Mouse (Mus musculus): ENCODE results near the gene Slc25a51. TPM values are rescaled to one million over a fixed set of nuclear protein-coding genes. Genes with fewer than 3 reads are reported as not detected.

The Slc25a51 gene
- polyA plus RNA-seq, 1 experiment from 2014 or later = 81.0 TPM

DNA sequence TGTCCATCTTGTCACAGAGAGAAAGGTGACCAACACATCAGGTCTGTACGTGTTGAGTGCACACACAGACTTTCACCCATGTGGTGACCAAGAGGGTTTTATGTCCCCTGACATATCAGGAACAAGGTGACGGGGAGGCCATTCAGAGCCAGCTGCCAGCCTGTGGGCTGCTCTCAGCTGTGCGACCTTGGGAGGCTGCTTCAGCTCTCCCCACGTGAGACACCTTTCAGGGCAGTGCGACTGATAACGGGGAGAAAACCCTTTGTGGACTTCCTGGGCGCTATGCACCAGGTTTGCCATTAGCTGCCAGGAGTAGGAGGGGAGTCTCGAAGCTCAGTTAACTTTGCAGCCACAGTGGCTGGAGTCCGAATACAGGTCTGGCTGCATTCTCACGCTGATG lies 14.1 kb upstream of the Slc25a51 start:
- H3K4me1 ChIP-seq = peaks cover 24% of the 10 kb centered on the region
- peaks cover 21% of the 10 kb centered on the region for H3K36me3 ChIP-seq
- 77% methylated on average over 10 of the region's 10 CpGs for WGBS (ENCODE audit: insufficient replicate concordance)
- no peak overlapping the region for H3K4me3 ChIP-seq
- H3K27me3 ChIP-seq (replicated peaks) = peaks cover 4% of the 10 kb centered on the region; the same call in 1 of the 2 replicates
- no peaks in the 10 kb centered on the region for H3K9me3 ChIP-seq (replicated peaks)
- no peak overlapping the region for H3K9ac ChIP-seq
- no peak overlapping the region for H3K27ac ChIP-seq
- no peak for ATAC-seq
- no peak overlapping the region for H3K4me2 ChIP-seq

DNA sequence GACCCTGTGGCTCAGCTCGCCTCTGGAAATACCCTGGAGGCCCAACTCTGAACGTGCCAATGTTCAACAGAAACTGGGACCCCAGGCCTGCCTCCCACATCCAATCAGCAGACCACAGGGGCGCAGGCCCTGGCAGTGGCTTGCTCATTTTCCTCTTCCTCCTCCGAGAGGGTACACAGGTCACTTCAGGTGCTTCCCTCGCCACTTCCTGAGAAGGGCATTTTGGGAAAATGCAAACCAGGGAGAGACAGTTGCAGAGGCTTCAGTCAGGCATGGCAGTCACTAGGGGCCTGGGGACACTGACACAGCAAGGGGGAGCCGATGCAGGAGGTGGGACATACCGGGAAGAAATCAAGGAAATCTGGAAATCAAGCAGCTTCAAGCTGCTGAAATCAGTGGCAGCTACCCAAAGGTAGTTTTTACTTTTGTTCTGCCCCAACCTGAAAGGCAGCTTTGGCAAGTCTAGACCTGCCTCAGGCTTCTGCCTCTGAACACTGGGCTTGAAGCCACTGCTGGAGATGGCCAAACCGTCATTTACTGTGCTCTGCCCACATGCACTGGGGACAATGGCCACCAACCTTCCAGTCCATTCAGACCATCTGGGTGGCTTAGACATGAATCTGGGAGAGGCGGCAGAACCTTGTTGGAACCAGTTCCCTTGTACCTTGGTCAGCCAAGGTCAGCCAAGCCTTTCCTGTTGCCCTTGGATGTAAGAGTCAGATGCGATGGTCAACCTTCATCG lies 13.1 kb upstream of the Slc25a51 start:
- Histone ChIP-seq H3K9me3 (replicated peaks) (no peaks in the 10 kb centered on the region), H3K4me1 (peaks cover 24% of the 10 kb centered on the region), H3K4me3 (no peak overlapping the region), H3K27ac (no peak overlapping the region), H3K27me3 (replicated peaks) (peaks cover 9% of the 10 kb centered on the region), H3K9ac (no peak overlapping the region), H3K4me2 (no peak overlapping the region), H3K36me3 (peaks cover 21% of the 10 kb centered on the region)
- no peak for ATAC-seq
- 77% methylated on average over 11 of the region's 11 CpGs for WGBS (ENCODE audit: insufficient replicate concordance)

DNA sequence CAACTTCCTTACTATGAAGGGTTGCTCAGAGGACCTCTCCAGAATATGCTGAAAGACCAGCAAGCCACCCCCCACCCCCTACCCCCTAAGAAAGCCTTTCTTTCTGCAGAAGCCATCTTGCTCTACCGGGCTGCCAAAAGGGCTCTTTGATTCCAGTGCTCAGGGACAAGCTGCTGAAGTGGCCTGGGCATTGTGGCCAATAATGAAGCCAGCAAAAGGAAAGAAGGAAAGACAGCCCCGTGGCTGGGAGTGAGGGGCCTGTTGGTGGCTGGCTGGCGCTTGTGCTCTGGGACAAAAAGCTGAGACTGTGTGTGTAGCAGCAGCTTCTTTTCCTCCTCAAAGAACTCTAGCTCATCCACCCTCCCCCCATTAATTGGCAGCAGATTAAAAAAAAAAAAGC lies 12.2 kb upstream of the Slc25a51 start:
- Histone ChIP-seq H3K9me3 (replicated peaks) (no peaks in the 10 kb centered on the region), H3K4me1 (peaks cover 24% of the 10 kb centered on the region), H3K4me2 (no peak overlapping the region), H3K27me3 (replicated peaks) (peaks cover 19% of the 10 kb centered on the region), H3K4me3 (no peak overlapping the region), H3K9ac (0 out of 2 replicates have a peak overlapping the region, but pooled peaks have one; percentile 28), H3K27ac (no peak overlapping the region), H3K36me3 (peaks cover 21% of the 10 kb centered on the region)
- 60% methylated on average over 3 of the region's 3 CpGs for WGBS (ENCODE audit: insufficient replicate concordance)
- ATAC-seq = no peak

DNA sequence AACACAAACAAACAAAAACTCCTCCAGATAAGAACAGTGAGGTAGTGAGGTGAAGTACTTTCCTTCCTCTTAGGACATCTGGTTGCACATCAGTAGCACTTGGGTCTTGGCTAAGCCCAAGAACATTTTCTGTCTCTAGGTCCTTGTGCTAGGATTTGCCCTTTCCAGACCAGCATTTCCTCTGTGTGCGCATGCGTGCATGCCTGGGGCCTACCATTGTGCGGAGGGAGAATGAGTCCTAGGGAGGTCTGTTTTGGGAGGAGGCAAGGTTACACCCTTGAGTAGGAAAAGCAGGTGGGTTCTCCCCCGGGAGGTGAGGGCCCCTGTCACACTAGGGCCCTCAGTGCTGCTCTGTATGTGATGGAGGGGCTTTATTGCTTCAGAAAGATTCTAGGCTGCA lies 10.5 kb upstream of the Slc25a51 start:
- no peak overlapping the region for H3K4me2 ChIP-seq
- H3K4me3 ChIP-seq = no peak overlapping the region
- H3K27me3 ChIP-seq (replicated peaks) = peaks cover 31% of the 10 kb centered on the region
- H3K9ac ChIP-seq = no peak overlapping the region
- no peaks in the 10 kb centered on the region for H3K9me3 ChIP-seq (replicated peaks)
- no peak overlapping the region; the same call in 1 of the 2 replicates for H3K27ac ChIP-seq
- WGBS (ENCODE audit: insufficient replicate concordance) = 81% methylated on average over 4 of the region's 4 CpGs
- H3K36me3 ChIP-seq = peaks cover 18% of the 10 kb centered on the region
- no peak for ATAC-seq
- H3K4me1 ChIP-seq = peaks cover 24% of the 10 kb centered on the region

DNA sequence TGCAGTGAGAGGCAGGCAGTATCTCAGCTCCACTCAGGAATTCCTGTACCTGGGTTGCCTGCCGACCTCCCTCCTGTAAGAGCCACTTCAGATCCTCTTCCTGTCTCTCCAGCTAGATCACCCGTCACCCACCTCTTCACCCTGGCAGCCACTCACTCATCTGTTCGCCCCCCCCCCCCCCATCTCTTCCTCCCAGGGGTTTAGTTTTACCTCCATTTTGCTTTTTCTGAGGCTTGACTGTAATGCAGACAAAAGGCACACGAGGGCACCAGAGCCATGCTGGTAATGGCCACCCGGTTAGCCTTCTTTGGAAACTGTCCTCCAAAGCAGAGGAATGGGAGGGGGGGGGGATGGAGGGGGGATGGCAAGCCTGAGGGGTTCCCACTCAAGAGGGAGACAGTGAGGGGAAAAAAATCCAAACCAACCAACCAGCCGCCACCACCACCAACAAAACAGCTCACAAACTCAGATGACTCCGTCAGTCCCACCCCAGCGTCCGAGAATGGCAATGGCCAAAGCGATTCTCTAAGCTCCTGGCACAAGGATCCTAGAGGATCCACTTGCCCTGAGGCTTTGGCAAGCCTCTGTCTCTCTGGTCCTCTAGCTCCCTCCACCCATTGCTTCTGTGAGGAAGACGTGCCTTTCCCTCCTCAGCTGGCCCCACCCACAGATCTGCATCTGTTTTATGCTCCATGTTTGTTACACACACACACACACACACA lies 9.8 kb upstream of the Slc25a51 start:
- no peak overlapping the region for H3K9ac ChIP-seq
- peaks cover 17% of the 10 kb centered on the region for H3K4me1 ChIP-seq
- H3K9me3 ChIP-seq (replicated peaks) = no peaks in the 10 kb centered on the region
- no peak for ATAC-seq
- peaks cover 31% of the 10 kb centered on the region for H3K27me3 ChIP-seq (replicated peaks)
- WGBS (ENCODE audit: insufficient replicate concordance) = 30% methylated on average over 10 of the region's 11 CpGs
- H3K4me2 ChIP-seq = 0 out of 2 replicates have a peak overlapping the region, but pooled peaks have one; percentile 8
- peaks cover 11% of the 10 kb centered on the region for H3K36me3 ChIP-seq
- H3K27ac ChIP-seq = no peak overlapping the region
- H3K4me3 ChIP-seq = no peak overlapping the region

DNA sequence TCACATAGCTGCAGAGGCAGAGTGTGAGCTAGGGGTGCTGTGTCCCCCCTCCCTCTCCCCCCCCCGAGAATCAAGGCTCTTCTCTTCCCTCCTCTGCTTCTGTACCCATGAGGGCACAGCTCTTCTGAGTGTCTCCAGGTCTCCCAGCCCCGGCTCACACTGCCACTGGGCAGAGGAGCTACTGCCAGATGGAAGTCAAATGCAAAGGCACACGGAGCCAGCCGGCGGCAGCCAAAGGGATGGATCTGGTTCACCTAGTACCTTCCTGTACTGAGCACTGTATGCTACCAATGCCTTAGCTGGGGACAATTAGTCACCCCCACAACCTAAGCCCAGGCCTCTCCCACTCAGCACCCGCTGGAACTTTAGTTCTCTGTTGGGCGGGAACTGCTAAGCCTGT lies 7.7 kb upstream of the Slc25a51 start:
- H3K4me2 ChIP-seq = no peak overlapping the region
- no peak overlapping the region for H3K9ac ChIP-seq
- H3K27me3 ChIP-seq (replicated peaks) = peaks cover 50% of the 10 kb centered on the region
- 52% methylated on average over 7 of the region's 7 CpGs for WGBS (ENCODE audit: insufficient replicate concordance)
- H3K9me3 ChIP-seq (replicated peaks) = no peaks in the 10 kb centered on the region
- no peak overlapping the region for H3K27ac ChIP-seq
- peaks cover 25% of the 10 kb centered on the region for H3K4me1 ChIP-seq
- no peak overlapping the region for H3K4me3 ChIP-seq
- ATAC-seq = no peak
- H3K36me3 ChIP-seq = no peaks in the 10 kb centered on the region

DNA sequence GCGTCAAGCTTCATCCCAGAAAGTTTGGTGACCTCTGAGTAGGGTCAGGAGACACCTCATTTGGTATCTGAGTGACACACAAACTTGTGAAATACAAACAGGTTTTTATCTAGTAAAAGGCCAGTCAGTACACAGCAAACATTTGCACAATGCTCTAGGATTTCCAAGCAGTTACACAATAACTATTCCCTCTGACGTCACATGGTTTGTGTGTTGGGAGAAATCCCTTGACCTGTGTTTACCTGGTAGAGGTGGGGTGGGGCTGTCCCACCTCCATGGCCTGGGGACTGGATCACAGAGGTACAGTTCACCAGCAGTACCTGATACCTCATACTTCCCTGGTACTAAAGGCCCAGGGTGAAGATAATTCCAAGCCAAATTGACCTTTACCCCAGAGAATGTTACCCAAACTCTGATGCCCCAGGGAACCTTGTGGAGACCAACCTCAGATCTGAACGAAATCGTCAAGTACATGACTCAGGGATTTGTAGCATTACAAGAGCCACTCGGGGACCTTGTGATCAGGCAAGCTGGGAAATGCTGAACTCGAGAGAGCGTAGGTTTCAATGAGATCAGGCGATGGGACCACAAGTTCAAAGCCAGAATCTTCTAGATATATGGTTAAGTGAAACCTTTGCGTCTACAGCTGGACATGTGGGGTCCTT lies 5.2 kb upstream of the Slc25a51 start:
- Histone ChIP-seq H3K9me3 (replicated peaks) (no peaks in the 10 kb centered on the region), H3K4me3 (no peak overlapping the region), H3K9ac (no peak overlapping the region), H3K36me3 (no peaks in the 10 kb centered on the region), H3K4me1 (peaks cover 34% of the 10 kb centered on the region), H3K27me3 (replicated peaks) (peaks cover 61% of the 10 kb centered on the region), H3K27ac (no peak overlapping the region), H3K4me2 (no peak overlapping the region)
- ATAC-seq = no peak
- WGBS (ENCODE audit: insufficient replicate concordance) = 65% methylated on average over 9 of the region's 9 CpGs

DNA sequence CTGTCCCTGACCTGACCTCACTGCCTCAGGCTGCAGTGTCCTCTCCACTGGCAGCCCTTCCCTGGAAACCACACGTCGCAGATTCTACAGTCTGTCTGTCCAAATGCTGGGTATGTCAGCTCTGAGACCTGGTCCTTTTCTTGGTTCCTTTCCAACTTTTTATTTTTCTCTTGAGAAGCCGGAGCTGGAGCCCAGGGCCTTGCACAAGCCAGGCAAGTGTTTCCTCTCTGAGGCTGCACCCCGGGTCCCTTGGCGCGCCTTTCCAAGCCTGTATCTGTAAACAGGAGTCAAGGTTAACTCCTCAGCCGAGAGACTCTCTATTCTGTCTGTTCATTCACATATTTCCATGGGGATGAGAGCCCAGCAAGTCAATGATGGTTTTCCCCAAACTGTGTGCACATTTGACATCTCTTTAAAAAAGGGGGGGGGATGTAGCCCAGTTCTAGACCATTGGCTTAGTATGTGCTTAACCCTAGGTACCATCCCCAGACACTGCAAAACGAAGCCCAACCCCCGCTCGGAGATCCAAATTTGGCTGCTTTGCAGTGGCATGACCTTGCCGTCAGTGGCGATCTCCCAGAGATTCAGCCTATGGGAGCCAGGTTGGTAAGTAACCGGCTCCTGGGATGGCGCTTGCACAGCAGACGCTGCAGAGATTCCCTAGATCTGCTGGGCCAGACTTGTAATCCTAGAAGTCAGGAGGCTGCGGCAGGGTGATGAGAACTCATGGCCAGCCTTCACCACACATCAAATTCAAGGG lies 4.0 kb upstream of the Slc25a51 start:
- Histone ChIP-seq H3K27me3 (replicated peaks) (peaks cover 57% of the 10 kb centered on the region), H3K36me3 (no peaks in the 10 kb centered on the region), H3K9me3 (replicated peaks) (no peaks in the 10 kb centered on the region), H3K9ac (no peak overlapping the region), H3K4me2 (no peak overlapping the region), H3K27ac (no peak overlapping the region), H3K4me1 (peaks cover 26% of the 10 kb centered on the region), H3K4me3 (no peak overlapping the region)
- no peak for ATAC-seq
- 72% methylated on average over 16 of the region's 16 CpGs for WGBS (ENCODE audit: insufficient replicate concordance)

DNA sequence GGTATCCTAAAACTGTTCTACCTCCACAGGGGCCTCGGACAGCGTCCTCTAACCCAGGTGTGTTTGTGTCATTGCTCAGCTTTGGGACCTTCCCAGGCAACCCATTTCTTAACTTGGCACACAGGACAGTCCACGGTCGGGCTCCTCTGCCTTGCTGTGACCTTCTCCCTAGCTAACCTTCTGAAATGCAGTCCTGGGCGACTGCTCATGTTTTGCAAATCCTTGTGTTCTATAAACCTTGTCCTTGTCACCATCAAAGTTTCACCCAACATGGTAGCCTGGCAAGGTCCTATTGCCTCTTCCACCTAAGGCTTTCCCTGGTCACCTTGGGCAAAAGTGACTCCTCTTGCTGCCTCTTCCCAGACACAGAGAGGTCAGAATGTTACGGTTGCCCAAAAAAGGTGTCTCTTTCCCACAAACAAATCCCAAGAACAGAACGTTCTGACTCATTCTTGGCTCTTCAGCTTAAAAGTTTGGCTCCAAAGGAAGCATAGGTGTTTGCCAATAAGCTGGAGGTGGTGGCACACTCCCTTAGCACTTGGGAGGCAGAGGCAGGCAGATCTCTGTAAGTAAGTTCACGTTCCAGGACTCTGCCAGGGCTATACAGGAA lies 2.7 kb upstream of the Slc25a51 start:
- H3K36me3 ChIP-seq = peaks cover 3% of the 10 kb centered on the region; the same call in 1 of the 2 replicates
- no peak for ATAC-seq
- no peak overlapping the region for H3K4me3 ChIP-seq
- no peak overlapping the region for H3K9ac ChIP-seq
- 74% methylated on average over 8 of the region's 8 CpGs for WGBS (ENCODE audit: insufficient replicate concordance)
- H3K27me3 ChIP-seq (replicated peaks) = peaks cover 48% of the 10 kb centered on the region
- no peak overlapping the region for H3K27ac ChIP-seq
- H3K9me3 ChIP-seq (replicated peaks) = no peaks in the 10 kb centered on the region
- H3K4me2 ChIP-seq = no peak overlapping the region
- peaks cover 32% of the 10 kb centered on the region for H3K4me1 ChIP-seq

DNA sequence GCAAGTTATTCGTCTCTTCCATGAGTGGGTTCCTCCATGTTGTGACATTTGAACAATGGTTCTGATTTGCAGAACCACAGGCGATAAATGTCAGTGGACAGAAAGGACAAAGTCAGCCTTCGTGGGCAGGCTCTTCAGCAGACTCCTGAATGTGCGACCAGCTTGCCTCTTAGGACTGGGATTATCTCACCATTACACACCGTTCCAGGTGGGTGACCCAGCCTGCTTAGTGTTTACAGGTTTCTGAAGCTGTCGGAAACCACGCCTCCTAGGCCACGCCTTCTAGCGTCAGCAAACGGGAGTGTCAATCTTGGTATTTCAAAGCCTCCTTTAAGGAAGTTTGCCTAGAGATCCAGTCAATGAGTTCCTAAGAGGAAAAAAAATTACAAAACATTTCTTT lies 704 bp upstream of the Slc25a51 start:
- H3K9ac ChIP-seq = peak overlapping the region; percentile 99
- peak overlapping the region; percentile 99 for H3K27ac ChIP-seq
- H3K36me3 ChIP-seq = peaks cover 15% of the 10 kb centered on the region
- H3K4me3 ChIP-seq = peak overlapping the region; percentile 90
- peak overlapping the region; percentile 95 for H3K4me2 ChIP-seq
- H3K4me1 ChIP-seq = peaks cover 48% of the 10 kb centered on the region
- peaks cover 30% of the 10 kb centered on the region for H3K27me3 ChIP-seq (replicated peaks)
- ATAC-seq = peak; percentile 48
- WGBS (ENCODE audit: insufficient replicate concordance) = 1% methylated on average over 10 of the region's 10 CpGs
- no peaks in the 10 kb centered on the region for H3K9me3 ChIP-seq (replicated peaks)

DNA sequence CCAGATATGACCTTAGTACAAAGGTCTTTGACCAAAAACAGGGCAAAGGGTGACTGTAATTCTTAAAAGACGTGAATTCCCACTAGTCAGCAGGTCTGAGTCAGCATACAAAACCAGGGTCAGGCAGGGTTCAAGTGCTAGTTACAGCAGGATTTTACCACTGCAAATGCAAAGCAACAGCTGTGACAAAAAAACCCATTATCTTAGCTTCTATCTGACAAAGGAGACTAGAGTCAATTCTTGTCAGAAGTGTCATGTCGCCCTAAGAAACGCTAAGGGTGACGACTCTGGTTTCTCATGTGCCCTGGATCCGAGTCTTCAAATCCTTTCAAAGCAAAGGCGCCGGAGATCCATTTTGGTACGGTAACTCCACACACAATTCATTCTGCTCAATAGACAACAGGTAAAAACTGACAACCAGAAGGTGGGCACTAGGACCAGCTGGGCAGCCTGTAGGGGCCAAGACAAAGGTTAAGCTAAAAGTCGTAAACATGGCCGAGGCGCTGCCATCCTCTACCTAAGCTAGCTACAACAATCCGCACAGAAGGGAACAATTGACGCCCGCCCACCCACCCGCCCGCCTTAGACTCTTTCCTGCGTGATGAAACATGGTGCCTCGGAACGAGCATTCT lies 747 bp downstream of the Slc25a51 start:
- ATAC-seq = no peak
- H3K4me3 ChIP-seq = peak overlapping the region; percentile 90
- peak overlapping the region; percentile 99 for H3K9ac ChIP-seq
- H3K4me1 ChIP-seq = peaks cover 63% of the 10 kb centered on the region
- H3K27ac ChIP-seq = peak overlapping the region; percentile 99
- peak overlapping the region; percentile 95 for H3K4me2 ChIP-seq
- no peaks in the 10 kb centered on the region for H3K9me3 ChIP-seq (replicated peaks)
- H3K36me3 ChIP-seq = peaks cover 29% of the 10 kb centered on the region
- 1% methylated on average over 19 of the region's 19 CpGs for WGBS (ENCODE audit: insufficient replicate concordance)
- H3K27me3 ChIP-seq (replicated peaks) = peaks cover 27% of the 10 kb centered on the region
